Mouse (Mus musculus): ENCODE measurements around the gene Nup43.
A peak's percentile ranks its signal among the peaks of the same experiment; 100 is the strongest.

The Nup43 gene

DNA sequence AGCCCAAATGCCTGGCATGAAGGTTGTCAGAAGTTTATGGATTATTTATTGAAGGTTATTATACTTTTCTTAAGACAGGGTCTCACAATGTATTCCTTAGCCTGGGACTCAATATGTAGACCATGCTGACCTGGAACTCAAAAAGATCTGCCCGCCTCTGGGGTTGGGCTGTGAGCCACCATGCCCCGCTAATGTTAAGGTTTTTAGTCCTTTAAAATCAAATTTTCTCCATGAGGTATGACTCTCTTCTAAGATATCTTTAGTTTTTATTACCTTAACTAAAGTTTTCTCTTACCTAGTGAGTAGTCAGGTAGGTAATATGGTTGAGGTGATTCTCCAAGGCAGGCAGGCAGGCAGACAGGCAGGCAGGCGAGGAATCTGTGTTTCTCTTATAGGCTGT lies 14.9 kb downstream of the Nup43 start:
- no peak for DNase-seq (ENCODE audit: low spot score in 2 of 2)

DNA sequence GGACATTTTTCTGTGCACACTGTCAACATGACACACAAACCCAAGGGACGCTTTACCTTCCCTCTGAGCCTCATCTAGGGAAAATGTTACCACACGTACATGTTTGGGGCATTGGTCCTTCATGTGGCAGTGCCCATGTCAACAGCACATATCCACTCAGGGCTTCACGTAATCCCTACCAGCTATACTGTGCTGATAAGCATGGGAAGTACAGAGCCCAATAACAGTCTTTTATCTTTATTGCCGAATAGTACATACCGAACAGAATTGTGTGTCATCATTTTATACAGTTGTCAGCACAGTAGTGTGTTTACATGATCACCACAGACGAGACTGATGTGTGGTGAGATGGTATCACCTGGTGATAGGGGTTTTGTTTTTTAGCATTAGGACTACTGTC lies 19.6 kb downstream of the Nup43 start:
- no peak for DNase-seq (ENCODE audit: low spot score in 2 of 2)

DNA sequence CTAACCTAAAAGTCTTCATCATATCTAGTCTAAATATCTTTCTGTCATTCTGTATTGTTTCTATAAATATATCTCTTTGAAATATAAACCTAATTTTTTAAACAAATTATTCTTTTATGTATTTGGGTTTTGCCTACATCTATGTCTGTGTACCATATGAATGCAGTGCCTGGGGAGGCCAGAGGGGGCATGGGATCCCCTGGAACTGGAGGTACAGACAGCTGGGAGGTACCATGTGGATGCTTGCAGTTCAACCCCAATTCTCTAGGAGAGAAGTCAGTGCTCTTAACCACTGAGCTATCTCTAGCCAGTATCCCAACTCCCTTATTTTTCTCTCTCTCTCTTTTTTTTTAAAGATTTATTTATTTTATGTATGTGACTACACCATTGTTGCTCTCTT lies 28.0 kb downstream of the Nup43 start:
- DNase-seq (ENCODE audit: low spot score in 2 of 2) = no peak

DNA sequence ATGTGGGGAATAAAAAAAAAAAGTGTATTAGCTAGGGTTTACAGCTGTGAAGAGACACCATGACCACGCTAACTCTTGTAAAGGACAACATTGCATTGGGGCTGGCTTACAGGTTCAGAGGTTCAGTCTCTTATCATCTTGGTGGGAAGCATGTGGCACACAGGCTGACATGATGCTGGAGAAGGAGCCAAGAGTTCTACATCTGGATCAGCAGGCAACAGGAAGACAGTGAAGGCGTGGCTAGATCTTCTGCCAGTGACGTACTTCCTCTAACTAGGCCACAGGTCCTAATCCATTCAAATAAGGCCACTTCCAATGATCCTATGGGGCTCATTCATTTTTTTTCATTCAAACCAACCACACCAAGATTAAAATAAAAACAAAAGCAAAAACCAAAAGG lies 32.8 kb downstream of the Nup43 start:
- DNase-seq (ENCODE audit: low spot score in 2 of 2) = no peak

DNA sequence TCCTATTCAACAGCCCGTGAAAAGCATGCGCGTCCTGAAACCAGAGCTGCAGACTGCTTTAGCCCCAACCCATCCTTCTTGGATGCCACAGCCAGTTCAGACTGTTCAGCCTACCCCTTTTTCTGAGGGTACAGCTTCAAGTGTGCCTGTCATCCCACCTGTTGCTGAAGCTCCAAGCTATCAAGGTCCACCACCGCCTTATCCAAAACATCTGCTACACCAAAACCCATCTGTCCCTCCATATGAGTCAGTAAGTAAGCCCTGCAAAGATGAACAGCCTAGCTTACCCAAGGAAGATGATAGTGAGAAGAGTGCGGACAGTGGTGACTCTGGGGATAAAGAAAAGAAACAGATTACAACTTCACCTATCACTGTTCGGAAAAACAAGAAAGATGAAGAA lies 35.3 kb downstream of the Nup43 start:
- DNase-seq (ENCODE audit: low spot score in 2 of 2) = no peak

DNA sequence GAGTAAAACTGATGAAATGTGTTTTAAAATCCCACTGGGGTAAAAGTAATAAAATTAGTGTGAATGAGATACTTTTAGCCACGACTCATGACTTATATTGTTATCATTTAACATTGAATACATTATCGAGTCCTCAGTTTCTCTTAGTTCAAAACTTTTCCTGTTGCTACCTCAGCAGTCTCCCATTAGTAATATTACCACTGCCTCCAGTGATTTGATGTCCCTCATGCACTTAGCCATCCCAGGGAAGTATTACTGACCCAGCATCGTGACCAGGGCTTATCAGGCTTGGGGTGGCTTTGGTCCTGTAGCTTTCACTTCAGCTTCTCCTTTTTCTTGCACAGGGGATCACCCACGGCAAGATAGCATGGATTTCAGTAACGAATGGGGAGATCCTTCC lies 42.8 kb downstream of the Nup43 start:
- no peak for DNase-seq (ENCODE audit: low spot score in 2 of 2)

DNA sequence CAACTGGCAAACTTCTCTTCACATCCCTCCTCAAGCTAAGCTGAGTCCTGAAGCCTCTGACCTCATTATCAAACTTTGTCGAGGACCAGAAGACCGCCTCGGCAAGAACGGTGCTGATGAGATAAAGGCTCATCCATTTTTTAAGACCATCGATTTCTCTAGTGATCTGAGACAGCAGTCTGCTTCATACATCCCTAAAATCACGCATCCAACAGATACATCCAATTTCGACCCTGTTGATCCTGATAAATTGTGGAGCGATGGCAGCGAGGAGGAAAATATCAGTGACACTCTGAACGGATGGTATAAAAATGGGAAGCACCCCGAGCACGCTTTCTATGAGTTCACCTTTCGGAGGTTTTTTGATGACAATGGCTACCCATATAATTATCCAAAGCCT lies 45.2 kb downstream of the Nup43 start:
- DNase-seq (ENCODE audit: low spot score in 2 of 2) = no peak

DNA sequence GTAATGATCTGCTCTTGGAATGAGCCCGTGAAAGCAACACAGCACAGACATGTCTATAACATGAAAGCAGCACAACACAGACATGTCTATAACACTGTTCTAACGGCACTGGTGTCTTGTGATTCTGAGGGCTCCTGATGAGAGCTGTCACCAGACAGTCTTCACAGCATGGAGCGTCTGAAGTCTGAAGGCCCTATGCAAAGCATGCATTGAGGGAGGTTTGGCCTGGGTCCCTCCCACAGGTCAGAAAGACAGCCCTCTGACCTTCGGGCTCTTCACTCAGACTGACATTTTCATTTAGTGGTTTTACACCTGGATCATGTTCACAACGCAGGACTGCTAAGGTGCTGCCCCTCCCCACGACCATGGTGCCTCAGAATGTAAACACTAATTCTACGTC lies 47.8 kb downstream of the Nup43 start:
- DNase-seq (ENCODE audit: low spot score in 2 of 2) = no peak

DNA sequence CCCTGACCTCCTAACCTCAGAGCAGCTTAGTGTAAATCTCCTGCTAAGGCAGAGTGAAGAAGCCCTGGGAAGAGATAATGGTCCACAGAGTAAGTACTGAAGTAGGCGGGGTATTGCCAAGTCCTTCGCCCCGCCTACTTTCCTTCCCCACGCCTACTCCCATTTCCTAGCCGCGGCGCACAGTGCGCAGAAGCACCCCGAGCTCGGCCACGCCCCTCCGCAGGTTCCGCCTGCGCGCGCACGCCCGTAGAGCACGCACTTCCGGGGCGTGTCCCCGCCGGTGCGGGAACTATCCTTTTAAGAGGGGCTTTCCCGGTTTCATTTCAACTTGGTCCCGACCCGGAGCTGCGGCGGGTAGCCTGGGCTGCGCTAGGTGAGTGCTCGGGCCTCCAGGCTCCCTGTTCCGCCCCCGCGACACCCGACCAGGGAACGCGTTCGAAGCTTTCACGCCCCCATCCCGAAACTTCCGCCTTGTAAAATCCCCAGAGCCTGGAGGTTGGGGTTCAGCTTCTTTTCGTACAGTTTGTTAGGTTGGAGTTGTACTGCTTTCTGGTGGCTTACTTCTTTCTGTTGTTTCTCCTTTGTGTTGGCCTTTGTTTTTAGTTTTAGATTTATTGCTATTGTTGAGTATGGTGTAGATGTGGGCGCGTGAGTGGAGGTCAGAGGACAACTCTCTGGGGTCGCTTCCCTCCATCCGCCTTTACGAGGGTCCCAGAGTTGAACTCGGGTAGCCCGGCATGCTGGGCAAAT lies 58.6 kb downstream of the Nup43 start, which contains the start of gene Katna1:
TSS of gene Katna1 (plus strand) at position 250 of the 750 bp plus-strand sequence.
- peak; percentile 77 to 88 for DNase-seq (ENCODE audit: low spot score in 2 of 2)

DNA sequence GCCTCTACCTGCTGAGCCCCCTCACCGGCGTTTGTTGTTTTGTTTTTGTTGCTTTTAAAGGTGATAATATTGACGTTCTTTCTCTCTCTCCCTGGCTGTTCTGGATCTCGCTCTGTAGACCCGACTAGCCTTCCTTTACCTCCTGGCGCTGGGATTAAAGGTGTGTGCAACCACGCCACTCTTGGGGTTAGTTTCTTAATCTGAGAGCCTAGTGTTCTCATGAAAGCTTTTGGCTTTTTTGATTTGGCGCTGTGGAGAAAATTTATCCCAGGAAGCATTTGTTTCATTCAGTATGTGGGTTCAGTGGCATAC lies 59.2 kb downstream of the Nup43 start:
- DNase-seq (ENCODE audit: low spot score in 2 of 2) = no peak

DNA sequence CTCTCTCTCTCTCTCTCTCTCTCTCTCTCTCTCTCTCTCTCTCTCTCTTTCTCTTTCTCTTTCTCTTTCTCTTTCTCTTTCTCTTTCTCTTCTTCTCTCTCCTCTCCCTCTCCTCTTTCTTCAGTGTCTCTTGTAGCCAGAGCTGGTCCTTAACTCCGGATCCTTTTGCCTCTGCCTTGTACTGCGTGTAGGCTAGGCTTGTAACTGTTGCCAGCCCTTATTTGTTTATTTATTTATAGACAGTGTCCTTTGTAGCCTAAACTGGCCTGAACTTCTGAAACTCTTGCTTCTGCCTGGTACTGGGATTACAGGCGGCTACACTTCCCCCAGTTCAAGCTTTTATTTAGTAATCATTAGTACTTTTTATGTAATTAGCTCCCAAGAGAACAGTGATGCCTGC lies 59.7 kb downstream of the Nup43 start:
- no peak for DNase-seq (ENCODE audit: low spot score in 2 of 2)

Data from cerebellum, postnatal 4 days (tissue).